Mouse (Mus musculus) forebrain, embryonic 15.5 days (tissue): ENCODE measurements around the gene Lrp4. TPM values are rescaled to one million over a fixed set of nuclear protein-coding genes. Genes with fewer than 3 reads are reported as not detected.

Experiments
- ATAC-seq: fragments of 200-750 bp; cut with Nextera tagmentation; replicated peaks from 2 replicates; pipeline ENCODE4 v1.8.0; 2017; ENCODE audit warnings: mild to moderate bottlenecking, moderate TSS enrichment, moderate library complexity
- H3K27ac ChIP-seq: fragments of 300-500 bp; sonication (generic); replicated peaks from 2 replicates; pipeline ENCODE4 v1.5.1; 2015; ENCODE audit warnings: mild to moderate bottlenecking, inconsistent platforms
- H3K27me3 ChIP-seq: fragments of 300-500 bp; sonication (generic); 2 replicates; pipeline ENCODE4 v1.6.1; 2015; ENCODE audit warnings: inconsistent platforms
- H3K36me3 ChIP-seq: fragments of 300-500 bp; sonication (generic); 2 replicates; pipeline ENCODE4 v1.6.1; 2015; ENCODE audit warnings: mild to moderate bottlenecking, inconsistent platforms
- H3K4me1 ChIP-seq: fragments of 300-500 bp; sonication (generic); 2 replicates; pipeline ENCODE4 v1.6.1; 2015; ENCODE audit warnings: inconsistent platforms
- H3K4me2 ChIP-seq: fragments of 300-500 bp; sonication (generic); replicated peaks from 2 replicates; pipeline ENCODE4 v1.6.1; 2015; ENCODE audit warnings: mild to moderate bottlenecking, inconsistent platforms
- H3K4me3 ChIP-seq: fragments of 300-500 bp; sonication (generic); 2 replicates; pipeline ENCODE4 v1.5.1; 2015; ENCODE audit warnings: mild to moderate bottlenecking, inconsistent platforms
- H3K9ac ChIP-seq: fragments of 300-500 bp; sonication (generic); replicated peaks from 2 replicates; pipeline ENCODE4 v1.6.1; 2015; ENCODE audit warnings: mild to moderate bottlenecking, inconsistent platforms
- H3K9me3 ChIP-seq: fragments of 300-500 bp; sonication (generic); 2 replicates; pipeline ENCODE4 v1.6.1; 2016; ENCODE audit warnings: inconsistent platforms
- WGBS: fragments of 180-500 bp; shearing (Covaris S2); methylation state at CpG from one replicate; pipeline ENCODE4 v1.1.7; 2015; ENCODE audit warnings: mixed read lengths; 5-methylcytosine and 5-hydroxymethylcytosine counted together
- polyA plus RNA-seq: library from polyadenylated mRNA; unstranded; fragments of >200 nt; fragmentation: Nextera tagmentation; extraction: Ambion mirVana; gene quantifications from 2 replicates; pipeline ENCODE4 v1.2.1, GENCODE M21; 2015

Gene Lrp4
- polyA plus RNA-seq, 1 experiment from 2014 or later = 6.0 TPM

DNA sequence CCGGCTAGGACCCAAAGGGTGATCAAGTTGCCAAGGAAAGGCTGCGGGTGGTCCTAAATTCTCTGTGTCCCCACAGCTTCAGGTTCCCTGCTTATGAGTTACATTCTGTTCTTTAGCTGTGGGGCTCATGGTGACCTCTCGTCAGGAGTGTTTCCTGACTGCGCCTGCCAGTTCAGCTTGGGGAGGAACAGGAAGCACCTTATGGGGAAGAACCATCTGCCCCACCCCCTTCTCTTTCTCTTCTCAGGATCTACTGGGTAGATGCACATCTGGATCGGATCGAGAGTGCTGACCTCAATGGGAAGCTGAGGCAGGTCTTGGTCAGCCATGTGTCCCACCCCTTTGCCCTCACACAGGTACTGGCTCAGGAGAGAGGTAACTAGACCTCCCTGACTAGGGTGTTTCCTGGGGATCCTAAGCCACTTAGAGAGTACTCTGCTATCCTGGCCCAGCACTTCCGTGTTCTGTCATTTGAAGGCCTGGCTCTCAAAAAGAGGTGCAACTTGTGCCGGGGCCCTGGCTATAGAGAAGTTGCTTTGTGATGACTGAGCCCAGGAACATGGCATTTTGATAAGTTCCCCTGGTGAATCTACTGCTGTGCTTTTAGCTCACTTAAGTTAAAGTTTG is 40.9 kb downstream of the Lrp4 start:
- H3K4me2 ChIP-seq = no peak overlapping the region
- peaks cover 19% of the 10 kb centered on the region; the same call in 1 of the 2 replicates for H3K36me3 ChIP-seq
- H3K27me3 ChIP-seq = no peaks in the 10 kb centered on the region
- ATAC-seq = no peak
- 95% methylated on average over 8 of the region's 8 CpGs for WGBS
- H3K4me1 ChIP-seq = no peaks in the 10 kb centered on the region
- H3K4me3 ChIP-seq = no peak overlapping the region
- no peak overlapping the region for H3K9ac ChIP-seq
- H3K27ac ChIP-seq = no peak overlapping the region
- H3K9me3 ChIP-seq = no peaks in the 10 kb centered on the region

DNA sequence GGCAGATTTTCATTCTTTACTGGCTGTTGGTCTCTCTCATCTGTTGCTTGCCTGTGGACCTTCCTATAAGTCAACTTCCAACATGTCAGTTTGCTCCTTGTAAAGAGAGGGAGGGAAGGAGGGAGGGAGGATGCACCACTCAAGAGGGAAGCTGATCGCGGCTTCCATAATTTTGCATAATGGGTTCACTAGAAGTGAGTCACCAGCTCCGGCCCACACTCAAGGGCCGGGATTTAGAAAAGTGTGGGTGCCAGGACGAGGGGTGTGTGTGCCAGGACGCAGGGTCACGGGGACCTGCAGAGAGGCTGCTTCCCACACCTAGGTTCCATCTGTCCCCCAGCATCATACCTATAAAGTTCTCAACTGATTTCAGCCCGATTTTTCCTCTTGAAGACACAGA is 50.8 kb downstream of the Lrp4 start:
- Histone ChIP-seq H3K9me3 (no peaks in the 10 kb centered on the region), H3K9ac (no peak overlapping the region), H3K36me3 (no peaks in the 10 kb centered on the region; the same call in 1 of the 2 replicates), H3K4me3 (no peak overlapping the region), H3K27me3 (no peaks in the 10 kb centered on the region), H3K27ac (no peak overlapping the region), H3K4me2 (no peak overlapping the region), H3K4me1 (no peaks in the 10 kb centered on the region)
- 89% methylated on average over 8 of the region's 8 CpGs for WGBS
- ATAC-seq = no peak

DNA sequence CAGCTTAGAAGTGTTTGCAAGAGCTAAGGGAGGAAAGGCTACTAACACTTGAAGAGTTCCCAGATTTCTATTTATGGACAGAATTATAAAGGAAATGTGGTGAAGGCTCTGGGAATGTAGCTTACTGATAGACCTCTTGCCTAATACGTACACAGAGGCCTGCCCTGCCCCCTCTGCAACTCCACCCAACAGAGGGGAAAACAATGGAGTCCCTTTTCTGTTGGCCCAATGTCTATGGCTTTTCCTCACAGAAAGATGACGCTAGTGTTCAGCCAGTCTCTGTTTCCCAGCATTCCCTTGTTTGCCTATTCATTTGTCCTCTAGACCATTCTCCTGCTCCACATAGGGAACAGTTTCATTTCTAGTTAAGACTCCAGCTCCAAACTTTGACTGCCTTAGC is 59.9 kb downstream of the Lrp4 start:
- no peak for ATAC-seq
- Histone ChIP-seq H3K4me1 (0 out of 2 replicates have a peak, but pooled peaks cover 3% of the 10 kb centered on the region), H3K9me3 (no peaks in the 10 kb centered on the region), H3K9ac (no peak overlapping the region), H3K27me3 (no peaks in the 10 kb centered on the region), H3K4me2 (no peak overlapping the region), H3K36me3 (no peaks in the 10 kb centered on the region), H3K27ac (no peak overlapping the region), H3K4me3 (no peak overlapping the region)
- WGBS = 4% methylated on average over 2 of the region's 2 CpGs

DNA sequence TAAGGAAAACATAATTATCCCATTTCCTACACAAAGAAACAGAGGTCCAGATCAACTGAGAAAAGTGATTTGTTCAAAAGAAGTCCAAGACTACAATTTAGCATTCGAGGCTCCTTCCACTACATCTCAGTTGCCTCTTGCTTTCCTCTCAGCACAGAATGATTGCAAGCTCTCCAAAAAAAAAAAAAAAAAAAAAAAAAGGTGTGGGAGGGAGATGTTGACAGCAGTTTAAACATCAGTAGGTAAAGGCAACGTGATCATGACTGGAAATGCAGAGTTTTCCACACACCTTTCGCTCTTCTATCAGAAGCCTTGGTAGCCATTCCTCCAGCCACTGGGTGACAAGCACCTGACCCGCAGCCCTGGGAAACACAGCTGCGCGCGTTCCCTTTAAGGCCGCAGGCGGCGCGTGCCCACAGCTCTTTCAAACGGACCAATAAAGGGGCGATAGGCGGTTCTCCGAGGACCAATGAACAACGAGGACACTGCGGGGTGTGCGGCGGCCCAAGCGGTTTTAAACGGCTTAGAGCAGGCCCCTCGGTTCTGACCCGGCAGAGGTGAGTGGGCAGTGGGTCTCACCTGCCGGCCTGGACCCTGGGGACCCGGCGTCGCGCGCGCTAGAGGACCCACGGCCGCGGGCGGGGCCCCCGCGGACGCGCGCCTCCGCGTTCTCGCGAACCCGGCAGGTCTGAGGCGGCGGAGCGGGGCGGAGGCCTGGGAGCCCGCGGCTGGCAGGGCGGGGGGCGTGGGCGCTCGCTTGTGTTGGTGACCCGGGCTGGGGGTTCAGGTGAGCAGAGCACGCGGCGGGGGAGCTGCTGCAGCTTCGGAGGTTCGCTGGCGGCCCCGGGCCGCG is 69.2 kb downstream of the Lrp4 start, which contains the start of gene Ckap5:
Ckap5 (plus strand) TSS at position 469 of the 853 bp plus-strand sequence.
- H3K27me3 ChIP-seq = no peaks in the 10 kb centered on the region
- H3K9me3 ChIP-seq = no peaks in the 10 kb centered on the region
- H3K9ac ChIP-seq = peak within 1 kb of the TSS; percentile 93
- peak within 1 kb of the TSS; percentile 89 for H3K4me3 ChIP-seq
- WGBS = 1% methylated on average over 63 of the region's 64 CpGs
- 0 out of 2 replicates have a peak, but pooled peaks cover 11% of the 10 kb centered on the region for H3K36me3 ChIP-seq
- H3K27ac ChIP-seq = peak within 1 kb of the TSS; percentile 82
- ATAC-seq = peak; percentile 99
- peak within 1 kb of the TSS; percentile 60 for H3K4me2 ChIP-seq
- H3K4me1 ChIP-seq = peaks cover 8% of the 10 kb centered on the region

DNA sequence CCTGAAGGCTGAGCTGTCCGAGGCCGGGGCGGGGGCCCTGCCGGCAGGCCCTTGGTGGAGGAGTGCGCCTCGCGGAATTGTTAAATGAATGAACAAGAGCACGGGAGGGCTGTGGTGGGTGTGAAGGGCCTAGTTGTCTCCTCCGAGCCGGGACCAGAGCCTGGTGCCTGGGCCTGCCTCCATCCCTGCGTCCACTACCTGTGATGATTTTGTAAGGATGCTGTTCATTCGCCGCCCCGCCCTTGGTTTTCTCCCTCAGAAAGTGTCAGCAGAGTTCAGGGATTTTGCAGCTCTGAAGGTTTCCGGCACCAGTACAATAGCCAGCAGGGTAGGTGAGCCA is 69.8 kb downstream of the Lrp4 start:
- under 1% methylated on average over 15 of the region's 15 CpGs for WGBS
- H3K4me3 ChIP-seq = peak overlapping the region; percentile 89
- peak overlapping the region; percentile 82 for H3K27ac ChIP-seq
- no peaks in the 10 kb centered on the region for H3K27me3 ChIP-seq
- peak overlapping the region; percentile 93 for H3K9ac ChIP-seq
- H3K4me2 ChIP-seq = peak overlapping the region; percentile 60
- H3K36me3 ChIP-seq = 0 out of 2 replicates have a peak, but pooled peaks cover 11% of the 10 kb centered on the region
- peaks cover 8% of the 10 kb centered on the region for H3K4me1 ChIP-seq
- peak; percentile 82 for ATAC-seq
- no peaks in the 10 kb centered on the region for H3K9me3 ChIP-seq

DNA sequence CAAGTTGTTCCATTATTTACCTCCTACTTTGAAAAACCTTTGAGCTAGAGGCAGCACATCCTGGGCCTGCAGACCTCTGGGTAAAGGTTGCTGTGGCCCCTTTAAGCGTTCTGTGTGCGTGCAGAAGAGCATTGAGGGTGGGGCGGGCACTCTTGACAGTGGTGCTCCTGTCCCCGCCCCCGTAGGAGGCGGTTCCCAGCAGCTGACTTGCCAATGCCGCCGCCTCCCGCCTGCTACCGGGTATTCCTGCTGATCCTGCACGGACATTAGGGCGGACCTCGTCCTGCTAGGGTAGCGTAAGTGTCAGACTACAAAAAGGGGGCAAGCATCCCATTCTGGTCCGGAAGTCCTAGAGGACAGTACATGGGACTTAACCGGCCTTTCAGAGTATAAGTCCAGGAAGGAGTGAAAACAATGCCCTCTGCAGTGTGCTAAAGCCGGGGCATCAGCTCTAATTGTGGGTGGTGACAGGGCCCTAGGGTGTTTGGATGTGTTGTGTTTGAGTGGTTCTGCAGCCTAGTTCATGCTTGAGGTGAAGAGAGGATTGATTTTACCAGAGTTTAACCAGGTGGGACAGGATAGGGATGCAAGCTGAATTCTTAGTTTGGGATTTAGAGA is 80.4 kb downstream of the Lrp4 start:
- peak overlapping the region; percentile 34 for H3K4me3 ChIP-seq
- H3K36me3 ChIP-seq = no peaks in the 10 kb centered on the region
- no peaks in the 10 kb centered on the region for H3K27me3 ChIP-seq
- ATAC-seq = peak; percentile 80
- H3K27ac ChIP-seq = no peak overlapping the region
- H3K9me3 ChIP-seq = no peaks in the 10 kb centered on the region
- peaks cover 22% of the 10 kb centered on the region for H3K4me1 ChIP-seq
- peak overlapping the region; percentile 44 for H3K4me2 ChIP-seq
- 2% methylated on average over 17 of the region's 17 CpGs for WGBS
- H3K9ac ChIP-seq = peak overlapping the region; percentile 33; the same call in 1 of the 2 replicates

Other genes starting within 250 kb of the Lrp4 start
- 12.7 and 14.5 TPM in 2 replicates for gene Ddb2, start 220.5 kb upstream of the Lrp4 start, polyA plus RNA-seq
- gene Pacsin3, start 201.6 kb upstream of the Lrp4 start, polyA plus RNA-seq = 19.8 and 22.9 TPM in 2 replicates
- gene Arfgap2, start 192.5 kb upstream of the Lrp4 start, polyA plus RNA-seq = 78.0 and 79.0 TPM in 2 replicates
- gene 1110051M20Rik, start 12.8 kb upstream of the Lrp4 start, polyA plus RNA-seq = 159 and 168 TPM in 2 replicates
- gene Ckap5, start 69.3 kb downstream of the Lrp4 start, polyA plus RNA-seq = 132 and 139 TPM in 2 replicates
- 0.13 and 0.38 TPM in 2 replicates for gene F2, start 178.9 kb downstream of the Lrp4 start, polyA plus RNA-seq
- 13.8 and 14.8 TPM in 2 replicates for gene Zfp408, start 192.3 kb downstream of the Lrp4 start, polyA plus RNA-seq
- gene Arhgap1, start 192.3 kb downstream of the Lrp4 start, polyA plus RNA-seq = 88.7 and 92.7 TPM in 2 replicates